Mouse (Mus musculus) neural tube, embryonic 12.5 days (tissue): ENCODE results near the gene Pak2. TPM values are rescaled to one million over a fixed set of nuclear protein-coding genes. Genes with fewer than 3 reads are reported as not detected.

Source experiments
- ATAC-seq: fragments of 200-750 bp; cut with Nextera tagmentation; 2 replicates; pipeline ENCODE4 v1.8.0; 2017; ENCODE audit warnings: low read depth, mild to moderate bottlenecking, moderate TSS enrichment, moderate library complexity; ENCODE audit not compliant: low FRiP score
- H3K27ac ChIP-seq: fragments of 300-500 bp; sonication (generic); 2 replicates; pipeline ENCODE4 v1.5.1; 2016
- H3K27me3 ChIP-seq: fragments of 300-500 bp; sonication (generic); replicated peaks from 2 replicates; pipeline ENCODE4 v1.6.1; 2016; ENCODE audit warnings: mild to moderate bottlenecking
- H3K36me3 ChIP-seq: fragments of 300-500 bp; sonication (generic); 2 replicates; pipeline ENCODE4 v1.6.1; 2016; ENCODE audit warnings: mild to moderate bottlenecking
- H3K4me1 ChIP-seq: fragments of 300-500 bp; sonication (generic); 2 replicates; pipeline ENCODE4 v1.6.1; 2016
- H3K4me2 ChIP-seq: fragments of 300-500 bp; sonication (generic); replicated peaks from 2 replicates; pipeline ENCODE4 v1.6.1; 2016; ENCODE audit warnings: mild to moderate bottlenecking
- H3K4me3 ChIP-seq: fragments of 300-500 bp; sonication (generic); 2 replicates; pipeline ENCODE4 v1.5.1; 2016
- H3K9ac ChIP-seq: fragments of 300-500 bp; sonication (generic); 2 replicates; pipeline ENCODE4 v1.6.1; 2016; ENCODE audit warnings: mild to moderate bottlenecking
- H3K9me3 ChIP-seq: fragments of 300-500 bp; sonication (generic); 2 replicates; pipeline ENCODE4 v1.6.1; 2016; ENCODE audit warnings: mild to moderate bottlenecking
- WGBS: fragments of 180-500 bp; shearing (Covaris S2); methylation state at CpG from one replicate; pipeline ENCODE4 v1.1.7; 2016; 5-methylcytosine and 5-hydroxymethylcytosine counted together
- polyA plus RNA-seq: library from polyadenylated mRNA; unstranded; fragments of >200 nt; fragmentation: Nextera tagmentation; extraction: Ambion mirVana; gene quantifications from 2 replicates; pipeline ENCODE4 v1.2.1, GENCODE M21; 2016

The Pak2 gene
- polyA plus RNA-seq: 43.3 and 45.4 TPM in 2 replicates

- H3K27me3 ChIP-seq: no peaks in the 10 kb centered on the region
- H3K9me3 ChIP-seq: no peaks in the 10 kb centered on the region
- peak within 1 kb of the TSS; percentile 99 for H3K9ac ChIP-seq
- WGBS: 1% methylated on average over 51 of the region's 60 CpGs
- H3K4me3 ChIP-seq: peak within 1 kb of the TSS; percentile 93
- peaks cover 20% of the 10 kb centered on the region for H3K4me1 ChIP-seq
- H3K27ac ChIP-seq: peak within 1 kb of the TSS; percentile 88
- peaks cover 8% of the 10 kb centered on the region for H3K36me3 ChIP-seq
- peak within 1 kb of the TSS; percentile 73 for H3K4me2 ChIP-seq
- peak; percentile 98 for ATAC-seq
These were observed at the start of gene Pak2 for GRCm38 (mm10) chr16:32078991-32079511. Gene Pak2, minus strand, starts transcription at chr16:32079342.

DNA sequence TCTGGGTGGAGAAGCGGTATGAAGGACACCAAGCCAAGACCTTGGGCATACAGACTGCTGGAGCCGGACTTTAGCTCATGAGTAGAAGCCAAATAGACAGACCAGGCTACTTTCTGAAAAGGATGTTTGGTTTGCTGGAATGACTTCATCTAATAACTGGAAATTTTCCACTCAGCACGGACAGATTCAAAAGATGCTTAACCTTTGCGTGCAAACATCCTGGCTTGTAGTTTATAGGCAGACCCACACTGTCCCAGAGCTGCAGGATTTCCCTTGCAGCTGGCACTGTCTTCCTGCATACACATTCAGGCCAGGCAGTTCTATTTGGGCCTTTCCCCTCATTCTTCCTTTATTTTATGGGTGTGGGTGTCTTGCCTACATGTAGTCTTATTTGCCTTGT lies 47.9 kb upstream of the Pak2 start:
- H3K36me3 ChIP-seq: no peaks in the 10 kb centered on the region
- WGBS: 93% methylated on average over 4 of the region's 4 CpGs
- no peak overlapping the region for H3K9ac ChIP-seq
- no peaks in the 10 kb centered on the region for H3K27me3 ChIP-seq
- H3K27ac ChIP-seq: no peak overlapping the region
- H3K4me1 ChIP-seq: no peaks in the 10 kb centered on the region
- no peak overlapping the region for H3K4me2 ChIP-seq
- no peak for ATAC-seq
- H3K4me3 ChIP-seq: no peak overlapping the region
- no peaks in the 10 kb centered on the region for H3K9me3 ChIP-seq

DNA sequence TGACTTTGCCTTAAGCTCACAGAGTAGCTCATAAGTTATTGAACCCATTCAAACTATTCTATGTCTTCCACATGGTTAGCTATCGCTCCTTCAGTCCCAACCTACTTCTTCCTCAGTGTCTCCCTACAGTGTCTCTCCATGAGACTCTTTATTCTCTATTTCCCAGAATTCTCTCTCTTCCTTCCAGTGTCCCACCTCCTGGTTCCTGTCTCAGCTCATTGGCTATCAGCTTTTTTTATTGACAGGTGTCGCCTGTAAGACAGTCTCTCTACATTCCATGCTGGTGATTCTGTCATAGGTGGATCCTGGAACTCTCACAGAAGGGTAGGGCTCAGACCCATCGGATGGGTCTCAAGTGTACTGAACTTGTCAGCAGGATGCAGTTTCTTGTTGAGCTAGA lies 46.2 kb upstream of the Pak2 start:
- Histone ChIP-seq H3K4me3 (no peak overlapping the region), H3K36me3 (no peaks in the 10 kb centered on the region), H3K9ac (no peak overlapping the region), H3K4me1 (no peaks in the 10 kb centered on the region), H3K9me3 (no peaks in the 10 kb centered on the region), H3K27me3 (no peaks in the 10 kb centered on the region), H3K27ac (no peak overlapping the region), H3K4me2 (no peak overlapping the region)
- 88% methylated on average over 3 of the region's 3 CpGs for WGBS
- no peak for ATAC-seq

- Histone ChIP-seq H3K27me3 (no peaks in the 10 kb centered on the region), H3K36me3 (no peaks in the 10 kb centered on the region), H3K9ac (no peak overlapping the region), H3K4me1 (no peaks in the 10 kb centered on the region), H3K4me2 (no peak overlapping the region), H3K9me3 (no peaks in the 10 kb centered on the region), H3K27ac (no peak overlapping the region), H3K4me3 (no peak overlapping the region)
- 78% methylated on average over 17 of the region's 17 CpGs for WGBS
- ATAC-seq: no peak
These were observed 45.5 kb upstream of the Pak2 start for GRCm38 (mm10) chr16:32124444-32125335.

GRCm38 (mm10) chr16:32124020-32124419 lies 44.9 kb upstream of the Pak2 start:
- H3K27me3 ChIP-seq: no peaks in the 10 kb centered on the region
- H3K9ac ChIP-seq: no peak overlapping the region
- 93% methylated on average over 7 of the region's 7 CpGs for WGBS
- H3K27ac ChIP-seq: no peak overlapping the region
- no peaks in the 10 kb centered on the region for H3K9me3 ChIP-seq
- no peak overlapping the region for H3K4me2 ChIP-seq
- no peak overlapping the region for H3K4me3 ChIP-seq
- H3K36me3 ChIP-seq: no peaks in the 10 kb centered on the region
- no peak for ATAC-seq
- no peaks in the 10 kb centered on the region for H3K4me1 ChIP-seq

DNA sequence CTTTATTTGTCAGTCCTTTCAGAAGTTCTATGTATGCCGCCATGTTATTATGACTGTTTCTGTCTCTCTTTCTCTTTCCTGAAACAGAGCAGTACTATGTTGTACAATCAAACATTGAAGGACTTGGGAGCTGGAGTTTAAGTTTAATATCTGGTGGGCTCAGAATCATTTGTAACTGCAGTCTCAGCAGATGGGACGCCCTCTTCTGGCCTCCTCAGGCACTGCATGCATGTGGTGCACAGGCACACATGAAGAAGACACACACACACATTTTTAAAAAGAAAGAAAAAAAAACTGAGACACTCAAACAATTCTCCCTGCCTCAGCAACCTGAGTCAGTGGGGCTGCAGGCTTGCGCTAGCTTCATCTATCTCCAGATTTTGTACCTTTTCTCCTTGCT lies 41.3 kb upstream of the Pak2 start:
- Histone ChIP-seq H3K4me1 (no peaks in the 10 kb centered on the region), H3K36me3 (no peaks in the 10 kb centered on the region), H3K9ac (no peak overlapping the region), H3K9me3 (no peaks in the 10 kb centered on the region), H3K4me2 (no peak overlapping the region), H3K27me3 (no peaks in the 10 kb centered on the region), H3K4me3 (no peak overlapping the region), H3K27ac (no peak overlapping the region)
- no peak for ATAC-seq
- WGBS: 72% methylated on average over 3 of the region's 3 CpGs

GRCm38 (mm10) chr16:32116186-32116585 lies 37.0 kb upstream of the Pak2 start:
- Histone ChIP-seq H3K9me3 (no peaks in the 10 kb centered on the region), H3K4me3 (no peak overlapping the region), H3K4me2 (no peak overlapping the region), H3K9ac (no peak overlapping the region), H3K27me3 (no peaks in the 10 kb centered on the region), H3K36me3 (no peaks in the 10 kb centered on the region), H3K27ac (no peak overlapping the region), H3K4me1 (no peaks in the 10 kb centered on the region)
- WGBS: 54% methylated on average over 5 of the region's 5 CpGs
- ATAC-seq: no peak

- H3K27ac ChIP-seq: no peak overlapping the region
- no peaks in the 10 kb centered on the region for H3K4me1 ChIP-seq
- WGBS: 69% methylated on average over 6 of the region's 6 CpGs
- H3K36me3 ChIP-seq: 0 out of 2 replicates have a peak, but pooled peaks cover under 1% of the 10 kb centered on the region
- H3K4me3 ChIP-seq: no peak overlapping the region
- H3K4me2 ChIP-seq: no peak overlapping the region
- no peak overlapping the region for H3K9ac ChIP-seq
- H3K9me3 ChIP-seq: no peaks in the 10 kb centered on the region
- H3K27me3 ChIP-seq: no peaks in the 10 kb centered on the region
- ATAC-seq: no peak
These were observed 36.6 kb upstream of the Pak2 start for GRCm38 (mm10) chr16:32115781-32116180.

DNA sequence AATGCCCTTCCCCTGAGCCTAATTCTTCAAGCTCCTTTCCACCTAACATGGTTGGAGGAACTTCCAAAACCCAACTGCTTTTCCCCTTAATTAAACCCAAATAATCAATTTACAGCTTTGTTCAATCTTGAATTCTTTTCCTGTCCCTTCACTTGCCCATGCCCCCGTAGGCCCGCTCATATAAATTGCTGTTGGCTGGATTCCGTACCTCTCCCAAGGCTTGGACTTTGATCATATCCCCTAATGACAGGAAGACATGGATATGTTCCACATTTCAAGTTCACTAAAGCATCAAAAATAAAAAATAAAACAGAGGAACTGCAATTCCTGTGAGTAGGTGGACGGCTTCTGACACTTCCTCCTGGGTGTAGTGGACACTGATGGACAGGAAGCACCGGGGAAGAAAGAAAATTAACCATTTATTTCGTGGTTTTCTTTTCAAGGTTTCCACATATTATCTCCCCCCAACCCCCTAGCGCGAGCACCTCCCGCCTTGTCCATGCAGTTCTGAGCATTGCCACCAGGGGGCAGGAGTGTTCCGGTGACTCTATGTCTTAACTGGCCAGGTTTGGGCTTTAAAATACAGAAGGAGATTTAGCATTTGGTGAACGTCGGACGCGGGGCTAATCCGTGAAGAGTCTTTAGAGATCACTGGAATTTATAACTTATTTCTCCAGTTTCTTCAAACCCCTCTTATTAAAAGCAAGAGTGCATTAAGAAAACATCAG lies 36.0 kb upstream of the Pak2 start:
- Histone ChIP-seq H3K27me3 (no peaks in the 10 kb centered on the region), H3K4me2 (no peak overlapping the region), H3K4me3 (no peak overlapping the region), H3K27ac (no peak overlapping the region), H3K36me3 (peaks cover 7% of the 10 kb centered on the region; the same call in 1 of the 2 replicates), H3K9me3 (no peaks in the 10 kb centered on the region), H3K4me1 (no peaks in the 10 kb centered on the region), H3K9ac (no peak overlapping the region)
- 23% methylated on average over 15 of the region's 15 CpGs for WGBS
- no peak for ATAC-seq

- 87% methylated on average over 10 of the region's 10 CpGs for WGBS
- H3K36me3 ChIP-seq: peaks cover 7% of the 10 kb centered on the region; the same call in 1 of the 2 replicates
These were observed 35.3 kb upstream of the Pak2 start for GRCm38 (mm10) chr16:32114406-32114805.

GRCm38 (mm10) chr16:32113541-32114218 lies 34.5 kb upstream of the Pak2 start:
- Histone ChIP-seq H3K9ac (no peak overlapping the region), H3K27ac (no peak overlapping the region)

More at GRCm38 (mm10) chr16:32114406-32114805, 35.3 kb upstream of the Pak2 start:
- no peak overlapping the region for H3K9ac ChIP-seq
- H3K27ac ChIP-seq: no peak overlapping the region
- no peaks in the 10 kb centered on the region for H3K4me1 ChIP-seq
- H3K9me3 ChIP-seq: no peaks in the 10 kb centered on the region
- H3K4me3 ChIP-seq: no peak overlapping the region
- no peak for ATAC-seq
- H3K4me2 ChIP-seq: no peak overlapping the region
- H3K27me3 ChIP-seq: no peaks in the 10 kb centered on the region

More at GRCm38 (mm10) chr16:32113541-32114218, 34.5 kb upstream of the Pak2 start:
- Histone ChIP-seq H3K4me3 (no peak overlapping the region), H3K4me2 (no peak overlapping the region), H3K27me3 (no peaks in the 10 kb centered on the region), H3K4me1 (no peaks in the 10 kb centered on the region), H3K36me3 (peaks cover 10% of the 10 kb centered on the region), H3K9me3 (no peaks in the 10 kb centered on the region)
- WGBS: 74% methylated on average over 23 of the region's 23 CpGs
- no peak for ATAC-seq
